Mouse (Mus musculus) ES-Bruce4 (cell line): Measurements from ENCODE around the gene Cyth3.

Experiments used
- CTCF ChIP-seq: IDR thresholded peaks from one replicate; pipeline ENCODE4 v1.8.1; 2011; ENCODE audit warnings: low read depth, low read length
- POLR2A ChIP-seq: IDR thresholded peaks from one replicate; pipeline ENCODE4 v1.8.1; 2011; ENCODE audit warnings: low read length; ENCODE audit not compliant: insufficient read depth

DNA sequence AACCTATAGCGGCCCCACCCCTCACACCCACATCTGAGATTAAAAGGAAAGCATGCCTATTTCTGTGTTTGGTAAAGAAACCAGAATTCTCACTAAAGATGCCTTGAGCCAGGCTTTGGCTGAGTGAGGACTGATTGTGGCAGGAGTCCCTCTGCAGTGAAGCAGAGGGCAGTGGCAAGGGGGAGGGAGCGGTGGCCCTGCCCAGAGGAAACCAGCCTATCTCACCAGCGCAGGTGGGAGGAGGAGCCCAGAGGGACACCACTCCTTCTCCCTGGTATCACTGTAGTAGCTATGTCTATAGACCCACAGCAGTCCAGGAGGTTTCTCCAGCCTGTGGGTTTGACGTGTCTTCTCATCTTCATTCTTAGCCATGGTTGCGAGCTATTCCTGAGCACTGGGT, 78.0 kb downstream of the Cyth3 start:
- TF ChIP-seq POLR2A: no peak
- no peak for TF ChIP-seq CTCF
